Mouse (Mus musculus): Measurements from ENCODE around the gene Tmem168. TPM values are rescaled to one million over a fixed set of nuclear protein-coding genes. Genes with fewer than 3 reads are reported as not detected.

Gene Tmem168
- polyA plus RNA-seq, 1 experiment, result 5.0 TPM

DNA sequence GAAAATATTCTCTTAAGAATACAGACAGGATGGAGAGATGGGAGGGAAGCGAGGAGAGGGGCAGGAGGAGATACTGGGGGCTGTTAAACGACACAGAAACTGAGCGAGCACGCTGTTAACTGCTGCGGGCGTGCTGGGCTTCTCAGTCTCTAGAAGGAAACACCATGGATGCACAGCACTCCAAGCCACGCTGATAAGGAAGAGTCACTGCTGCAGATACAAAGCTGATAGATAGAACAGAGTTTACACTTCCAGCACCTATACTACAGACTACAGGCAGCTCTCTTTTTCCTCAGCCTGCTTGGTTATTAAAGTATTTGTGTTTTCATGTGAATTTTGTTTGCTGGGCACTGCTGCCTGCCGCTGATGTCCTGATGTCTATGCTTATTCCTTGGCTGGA, 21.7 kb downstream of the Tmem168 start:
- H3K4me3 ChIP-seq (ENCODE audit: control insufficient read depth, low read depth, low read length), result no peak overlapping the region
- H3K4me1 ChIP-seq (ENCODE audit: control insufficient read depth, insufficient read depth, low read length), result peaks cover 4% of the 10 kb centered on the region
- TF ChIP-seq CTCF (IDR thresholded peaks at IDR 0.05; ENCODE audit: control insufficient read depth, insufficient read depth, insufficient replicate concordance, low read depth, low read length) (no peak), POLR2A (IDR thresholded peaks at IDR 0.05; ENCODE audit: control insufficient read depth, low read depth, low read length) (no peak)
- H3K36me3 ChIP-seq (ENCODE audit: control insufficient read depth, insufficient read depth, low read length), result no peaks in the 10 kb centered on the region; the same call in 1 of the 2 replicates
- peak overlapping the region; percentile 73 for H3K27ac ChIP-seq (ENCODE audit: control insufficient read depth, insufficient read depth, low read depth, low read length)
- no peaks in the 10 kb centered on the region for H3K27me3 ChIP-seq (ENCODE audit: control insufficient read depth, insufficient read depth, low read length)

DNA sequence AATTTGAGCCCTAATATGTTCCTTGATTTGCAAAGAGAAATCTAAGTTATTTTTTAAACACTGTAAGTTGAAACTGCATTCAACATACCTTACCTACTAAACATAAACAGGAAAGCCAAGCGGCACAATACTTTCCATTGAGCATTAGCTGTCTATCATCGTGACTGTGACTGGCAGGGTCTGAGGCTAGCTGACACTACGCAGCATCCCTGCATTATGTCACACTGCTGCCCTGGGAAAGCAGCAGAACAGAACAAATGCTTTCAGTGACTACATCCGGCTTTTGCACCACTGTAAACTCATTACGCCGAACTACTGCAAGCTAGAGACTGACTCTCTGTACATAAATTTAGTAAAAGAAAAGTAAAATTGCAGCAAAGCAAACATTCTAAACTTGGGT, 23.1 kb downstream of the Tmem168 start:
- H3K36me3 ChIP-seq (ENCODE audit: control insufficient read depth, insufficient read depth, low read length), result no peaks in the 10 kb centered on the region; the same call in 1 of the 2 replicates

GRCm38 (mm10) chr6:13582075-13582474, 25.8 kb downstream of the Tmem168 start:
- H3K4me3 ChIP-seq (ENCODE audit: control insufficient read depth, low read depth, low read length), result no peak overlapping the region

More for the DNA sequence above, 23.1 kb downstream of the Tmem168 start:
- no peak overlapping the region for H3K4me3 ChIP-seq (ENCODE audit: control insufficient read depth, low read depth, low read length)
- TF ChIP-seq CTCF (IDR thresholded peaks at IDR 0.05; ENCODE audit: control insufficient read depth, insufficient read depth, insufficient replicate concordance, low read depth, low read length) (no peak), POLR2A (IDR thresholded peaks at IDR 0.05; ENCODE audit: control insufficient read depth, low read depth, low read length) (no peak)
- H3K27ac ChIP-seq (ENCODE audit: control insufficient read depth, insufficient read depth, low read depth, low read length), result no peak overlapping the region
- H3K4me1 ChIP-seq (ENCODE audit: control insufficient read depth, insufficient read depth, low read length), result peaks cover 4% of the 10 kb centered on the region
- H3K27me3 ChIP-seq (ENCODE audit: control insufficient read depth, insufficient read depth, low read length), result no peaks in the 10 kb centered on the region

GRCm38 (mm10) chr6:13565734-13566133, 42.2 kb downstream of the Tmem168 start:
- TF ChIP-seq CTCF (IDR thresholded peaks at IDR 0.05; ENCODE audit: control insufficient read depth, insufficient read depth, insufficient replicate concordance, low read depth, low read length) (no peak), POLR2A (IDR thresholded peaks at IDR 0.05; ENCODE audit: control insufficient read depth, low read depth, low read length) (no peak)
- Histone ChIP-seq H3K4me1 (ENCODE audit: control insufficient read depth, insufficient read depth, low read length) (no peaks in the 10 kb centered on the region), H3K27me3 (ENCODE audit: control insufficient read depth, insufficient read depth, low read length) (no peaks in the 10 kb centered on the region), H3K36me3 (ENCODE audit: control insufficient read depth, insufficient read depth, low read length) (no peaks in the 10 kb centered on the region), H3K4me3 (ENCODE audit: control insufficient read depth, low read depth, low read length) (no peak overlapping the region), H3K27ac (ENCODE audit: control insufficient read depth, insufficient read depth, low read depth, low read length) (no peak overlapping the region)

More at GRCm38 (mm10) chr6:13582075-13582474, 25.8 kb downstream of the Tmem168 start:
- TF ChIP-seq CTCF (IDR thresholded peaks at IDR 0.05; ENCODE audit: control insufficient read depth, insufficient read depth, insufficient replicate concordance, low read depth, low read length) (no peak), POLR2A (IDR thresholded peaks at IDR 0.05; ENCODE audit: control insufficient read depth, low read depth, low read length) (no peak)
- Histone ChIP-seq H3K27me3 (ENCODE audit: control insufficient read depth, insufficient read depth, low read length) (no peaks in the 10 kb centered on the region), H3K4me1 (ENCODE audit: control insufficient read depth, insufficient read depth, low read length) (peaks cover 4% of the 10 kb centered on the region), H3K36me3 (ENCODE audit: control insufficient read depth, insufficient read depth, low read length) (no peaks in the 10 kb centered on the region; the same call in 1 of the 2 replicates), H3K27ac (ENCODE audit: control insufficient read depth, insufficient read depth, low read depth, low read length) (no peak overlapping the region)

- Histone ChIP-seq H3K4me1 (ENCODE audit: control insufficient read depth, insufficient read depth, low read length) (no peaks in the 10 kb centered on the region), H3K4me3 (ENCODE audit: control insufficient read depth, low read depth, low read length) (no peak overlapping the region), H3K27me3 (ENCODE audit: control insufficient read depth, insufficient read depth, low read length) (no peaks in the 10 kb centered on the region), H3K36me3 (ENCODE audit: control insufficient read depth, insufficient read depth, low read length) (no peaks in the 10 kb centered on the region), H3K27ac (ENCODE audit: control insufficient read depth, insufficient read depth, low read depth, low read length) (no peak overlapping the region)
- TF ChIP-seq CTCF (IDR thresholded peaks at IDR 0.05; ENCODE audit: control insufficient read depth, insufficient read depth, insufficient replicate concordance, low read depth, low read length) (no peak), POLR2A (IDR thresholded peaks at IDR 0.05; ENCODE audit: control insufficient read depth, low read depth, low read length) (no peak)
These were observed 52.6 kb downstream of the Tmem168 start for GRCm38 (mm10) chr6:13555266-13555665.

GRCm38 (mm10) chr6:13541761-13542160, 66.1 kb downstream of the Tmem168 start:
- TF ChIP-seq CTCF (IDR thresholded peaks at IDR 0.05; ENCODE audit: control insufficient read depth, insufficient read depth, insufficient replicate concordance, low read depth, low read length) (no peak), POLR2A (IDR thresholded peaks at IDR 0.05; ENCODE audit: control insufficient read depth, low read depth, low read length) (no peak)
- Histone ChIP-seq H3K36me3 (ENCODE audit: control insufficient read depth, insufficient read depth, low read length) (no peaks in the 10 kb centered on the region), H3K4me1 (ENCODE audit: control insufficient read depth, insufficient read depth, low read length) (no peaks in the 10 kb centered on the region), H3K4me3 (ENCODE audit: control insufficient read depth, low read depth, low read length) (no peak overlapping the region), H3K27me3 (ENCODE audit: control insufficient read depth, insufficient read depth, low read length) (no peaks in the 10 kb centered on the region), H3K27ac (ENCODE audit: control insufficient read depth, insufficient read depth, low read depth, low read length) (no peak overlapping the region)

DNA sequence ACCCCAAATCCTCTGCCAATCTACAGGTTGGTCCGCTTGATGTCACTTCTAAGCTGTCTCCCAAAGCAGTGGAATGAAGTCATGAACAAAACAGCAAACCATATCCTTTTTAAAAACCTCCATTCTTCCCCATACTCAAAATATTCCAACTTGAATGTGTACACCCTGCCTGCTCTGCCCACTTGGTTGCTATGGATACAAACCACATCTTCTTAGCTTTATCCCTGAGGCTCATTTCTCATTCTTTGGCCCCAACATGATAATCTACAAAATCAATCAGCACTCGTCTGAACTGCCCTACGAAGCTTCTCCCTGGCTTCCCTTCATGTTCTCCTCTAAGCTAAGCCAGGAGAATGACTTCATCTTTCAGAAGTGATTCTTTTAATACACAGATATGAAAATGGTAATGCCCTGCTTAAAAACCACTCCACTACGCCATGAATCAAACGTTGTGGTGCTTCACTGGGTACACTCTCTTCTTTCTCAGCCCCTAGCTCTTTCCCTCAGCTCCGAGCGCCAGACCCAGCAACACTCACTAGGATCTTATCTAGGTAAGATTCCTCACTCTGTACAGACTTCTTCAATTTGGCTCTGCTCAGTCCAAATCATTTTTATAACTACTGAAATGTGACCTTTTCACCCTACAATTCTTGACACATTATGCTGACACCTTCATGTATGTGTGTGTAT, 70.5 kb downstream of the Tmem168 start:
- H3K27me3 ChIP-seq (ENCODE audit: control insufficient read depth, insufficient read depth, low read length), result no peaks in the 10 kb centered on the region
- TF ChIP-seq POLR2A (IDR thresholded peaks at IDR 0.05; ENCODE audit: control insufficient read depth, low read depth, low read length) (no peak), CTCF (IDR thresholded peaks at IDR 0.05; ENCODE audit: control insufficient read depth, insufficient read depth, insufficient replicate concordance, low read depth, low read length) (no peak)
- no peaks in the 10 kb centered on the region for H3K4me1 ChIP-seq (ENCODE audit: control insufficient read depth, insufficient read depth, low read length)
- no peak overlapping the region for H3K27ac ChIP-seq (ENCODE audit: control insufficient read depth, insufficient read depth, low read depth, low read length)
- H3K4me3 ChIP-seq (ENCODE audit: control insufficient read depth, low read depth, low read length), result no peak overlapping the region
- no peaks in the 10 kb centered on the region for H3K36me3 ChIP-seq (ENCODE audit: control insufficient read depth, insufficient read depth, low read length)

Other genes with a start within 250 kb of the Tmem168 start
- gene Bmt2, start 69.9 kb upstream of the Tmem168 start, polyA plus RNA-seq (2012; rRNA removed), result 1.7 and 2.4 TPM in 2 replicates
- 0.07 TPM in 1 of 2 replicates, not detected in the other for gene Gpr85, start 231.8 kb upstream of the Tmem168 start, polyA plus RNA-seq (2012; rRNA removed)

All from testis, adult 2 months (tissue).